Mouse (Mus musculus) MEL (cell line): ENCODE results near the gene Bcas3. TPM values are rescaled to one million over a fixed set of nuclear protein-coding genes. Genes with fewer than 3 reads are reported as not detected.
A peak's percentile ranks its signal among the peaks of the same experiment; 100 is the strongest.

ENCODE experiments used
- DNase-seq: peaks from one replicate; pipeline ENCODE4 v3.0.0; 2011; ENCODE audit warnings: low read depth, low spot score
- H3K27ac ChIP-seq: 2 replicates; pipeline ENCODE4 v1.5.1; 2012; ENCODE audit warnings: low read depth, mild to moderate bottlenecking, control low read depth, low read length, moderate library complexity; ENCODE audit not compliant: control insufficient read depth
- H3K27me3 ChIP-seq, 2 experiments: fragments of 150-350 bp in 1 of 2; sonication (generic) in 1 of 2; 2 replicates each; pipeline ENCODE4 v1.6.1; 2012; ENCODE audit warnings: low read length in 2 of 2, mild to moderate bottlenecking in 2 of 2, improper control_type of control experiment in 1 of 2, moderate library complexity in 1 of 2; ENCODE audit not compliant: insufficient read depth in 2 of 2, control insufficient read depth in 1 of 2
- H3K36me3 ChIP-seq, 2 experiments: 2 replicates each; pipeline ENCODE4 v1.6.1; 2012 to 2014; ENCODE audit warnings: low read length in 2 of 2, improper control_type of control experiment in 1 of 2, inconsistent platforms in 1 of 2, mild to moderate bottlenecking in 1 of 2; ENCODE audit not compliant: insufficient read depth in 2 of 2, control insufficient read depth in 1 of 2
- H3K4me1 ChIP-seq, 2 experiments: fragments of 150-350 bp in 1 of 2; sonication (generic) in 1 of 2; 2 replicates each; pipeline ENCODE4 v1.6.1; 2012; ENCODE audit warnings: low read length in 2 of 2, improper control_type of control experiment in 1 of 2, mild to moderate bottlenecking in 1 of 2; ENCODE audit not compliant: insufficient read depth in 2 of 2, control insufficient read depth in 1 of 2
- H3K4me3 ChIP-seq, 2 experiments: fragments of 150-350 bp in 1 of 2; sonication (generic) in 1 of 2; 2 replicates each; pipeline ENCODE4 v1.5.1; 2012; ENCODE audit warnings: low read depth in 2 of 2, low read length in 2 of 2, mild to moderate bottlenecking in 2 of 2, moderate library complexity in 2 of 2, control low read depth in 1 of 2, improper control_type of control experiment in 1 of 2; ENCODE audit not compliant: control insufficient read depth in 1 of 2, insufficient read depth in 1 of 2
- H3K79me2 ChIP-seq: 2 replicates; pipeline ENCODE4 v1.6.1; 2012; ENCODE audit warnings: mild to moderate bottlenecking, low read length, moderate library complexity; ENCODE audit not compliant: control insufficient read depth, poor library complexity, insufficient read depth
- H3K9ac ChIP-seq: 2 replicates; pipeline ENCODE4 v1.6.1; 2012; ENCODE audit warnings: low read depth, mild to moderate bottlenecking, control low read depth, low read length, moderate library complexity; ENCODE audit not compliant: control insufficient read depth, poor library complexity, severe bottlenecking
- H3K9me3 ChIP-seq: fragments of 150-350 bp; sonication (generic); replicated peaks from 2 replicates; pipeline ENCODE4 v1.6.1; 2012; ENCODE audit warnings: mild to moderate bottlenecking, low read length, improper control_type of control experiment, moderate library complexity; ENCODE audit not compliant: insufficient read depth
- BHLHE40 ChIP-seq: IDR thresholded peaks from 2 replicates; pipeline ENCODE4 v1.6.1; 2012; ENCODE audit warnings: low read depth, mild to moderate bottlenecking, inconsistent platforms, low read length, improper control_type of control experiment, borderline replicate concordance
- CHD1 ChIP-seq: IDR thresholded peaks from 2 replicates; pipeline ENCODE4 v1.6.1; 2012; ENCODE audit warnings: low read depth, mild to moderate bottlenecking, inconsistent platforms, low read length, improper control_type of control experiment
- CHD2 ChIP-seq: IDR thresholded peaks from 2 replicates; pipeline ENCODE4 v1.6.1; 2011; ENCODE audit warnings: low read length, improper control_type of control experiment
- CTCF ChIP-seq, 3 experiments: IDR thresholded peaks in 2 of 3; conservative IDR thresholded peaks in 1 of 3; 2 replicates each; pipeline ENCODE4 v1.5.1; 2011 to 2012; ENCODE audit warnings: low read length in 3 of 3, low read depth in 2 of 3, mild to moderate bottlenecking in 2 of 3, improper control_type of control experiment in 1 of 3, inconsistent platforms in 1 of 3, mixed read lengths in 1 of 3, moderate library complexity in 1 of 3; ENCODE audit not compliant: control insufficient read depth in 1 of 3, insufficient read depth in 1 of 3, poor library complexity in 1 of 3, severe bottlenecking in 1 of 3
- E2F4 ChIP-seq: IDR thresholded peaks from 2 replicates; pipeline ENCODE4 v1.6.1; 2011; ENCODE audit warnings: low read depth, low read length, improper control_type of control experiment, borderline replicate concordance
- EP300 ChIP-seq, 2 experiments: IDR thresholded peaks; 2 replicates each; pipeline ENCODE4 v1.6.1; 2011; ENCODE audit warnings: improper control_type of control experiment in 2 of 2, low read length in 2 of 2, low read depth in 1 of 2, mild to moderate bottlenecking in 1 of 2
- ETS1 ChIP-seq: IDR thresholded peaks from 2 replicates; pipeline ENCODE4 v1.6.1; 2012; ENCODE audit warnings: low read depth, mild to moderate bottlenecking, inconsistent platforms, low read length, improper control_type of control experiment, moderate library complexity
- GATA1 ChIP-seq: IDR thresholded peaks from 2 replicates; pipeline ENCODE4 v1.6.1; 2011; ENCODE audit warnings: low read depth, low read length, improper control_type of control experiment
- HCFC1 ChIP-seq: IDR thresholded peaks from 2 replicates; pipeline ENCODE4 v1.6.1; 2012; ENCODE audit warnings: low read depth, mild to moderate bottlenecking, inconsistent platforms, low read length, improper control_type of control experiment, moderate library complexity
- KAT2A ChIP-seq: conservative IDR thresholded peaks from 2 replicates; pipeline ENCODE4 v1.6.1; 2012; ENCODE audit warnings: low read depth, low read length, improper control_type of control experiment, inconsistent platforms
- MAFK ChIP-seq: IDR thresholded peaks from 2 replicates; pipeline ENCODE4 v1.6.1; 2011; ENCODE audit warnings: low read depth, mild to moderate bottlenecking, low read length, improper control_type of control experiment, borderline replicate concordance
- MAX ChIP-seq: IDR thresholded peaks from 2 replicates; pipeline ENCODE4 v1.6.1; 2011; ENCODE audit warnings: low read length, improper control_type of control experiment
- MEF2A ChIP-seq: IDR thresholded peaks from 2 replicates; pipeline ENCODE4 v1.6.1; 2014; ENCODE audit warnings: low read depth, mild to moderate bottlenecking, inconsistent platforms, low read length, improper control_type of control experiment; ENCODE audit not compliant: poor library complexity, insufficient replicate concordance, severe bottlenecking; ENCODE audit errors: extremely low read depth
- MXI1 ChIP-seq: IDR thresholded peaks from 2 replicates; pipeline ENCODE4 v1.6.1; 2011; ENCODE audit warnings: mild to moderate bottlenecking, low read depth, low read length, improper control_type of control experiment
- MYC ChIP-seq: IDR thresholded peaks from 2 replicates; pipeline ENCODE4 v1.6.1; 2011; ENCODE audit warnings: low read depth, mild to moderate bottlenecking, low read length, improper control_type of control experiment, moderate library complexity
- NELFE ChIP-seq: IDR thresholded peaks from 2 replicates; pipeline ENCODE4 v1.6.1; 2011; ENCODE audit warnings: low read depth, low read length, improper control_type of control experiment
- POLR2AphosphoS2 ChIP-seq: IDR thresholded peaks from 2 replicates; pipeline ENCODE4 v1.6.1; 2011; ENCODE audit warnings: low read length, improper control_type of control experiment
- RCOR1 ChIP-seq: IDR thresholded peaks from 2 replicates; pipeline ENCODE4 v1.6.1; 2012; ENCODE audit warnings: low read depth, mild to moderate bottlenecking, inconsistent platforms, low read length, improper control_type of control experiment
- SIN3A ChIP-seq: IDR thresholded peaks from 2 replicates; pipeline ENCODE4 v1.6.1; 2012; ENCODE audit warnings: low read length, improper control_type of control experiment, inconsistent platforms
- TBP ChIP-seq: IDR thresholded peaks from 2 replicates; pipeline ENCODE4 v1.8.0; 2011; ENCODE audit warnings: low read depth, low read length, improper control_type of control experiment
- USF1 ChIP-seq: IDR thresholded peaks from 2 replicates; pipeline ENCODE4 v1.6.1; 2014; ENCODE audit warnings: low read depth, mild to moderate bottlenecking, inconsistent platforms, low read length, improper control_type of control experiment, moderate library complexity
- USF2 ChIP-seq, 2 experiments: IDR thresholded peaks; 2 replicates each; pipeline ENCODE4 v1.6.1; 2011 to 2012; ENCODE audit warnings: improper control_type of control experiment in 2 of 2, low read length in 2 of 2, borderline replicate concordance in 1 of 2, inconsistent platforms in 1 of 2, low read depth in 1 of 2, mild to moderate bottlenecking in 1 of 2; ENCODE audit not compliant: insufficient read depth in 1 of 2
- ZKSCAN1 ChIP-seq: IDR thresholded peaks from 2 replicates; pipeline ENCODE4 v1.6.1; 2012; ENCODE audit warnings: low read depth, mild to moderate bottlenecking, inconsistent platforms, low read length, improper control_type of control experiment, moderate library complexity
- polyA plus RNA-seq, 2 experiments: library from polyadenylated mRNA; stranded (reverse) in 1 of 2; unstranded in 1 of 2; fragments of >175 nt in 1 of 2; fragments of >200 nt in 1 of 2; gene quantifications; 2 replicates each; pipeline versions ENCODE4 v1.2.1 to v1.2.4; 2012; ENCODE audit warnings: low replicate concordance in 2 of 2, low read depth in 1 of 2; ENCODE audit not compliant: insufficient read length in 2 of 2, insufficient read depth in 1 of 2, missing spikeins in 1 of 2
- total RNA-seq: library from RNA; depleted of rRNA; stranded (reverse); fragments of 300-350 nt; gene quantifications from 2 replicates; pipeline ENCODE4 v1.2.3, GENCODE M21; 2012

Bcas3 gene
- total and polyA plus RNA-seq, 3 experiments: 8.6 to 14.7 TPM; not detected in 1

DNA sequence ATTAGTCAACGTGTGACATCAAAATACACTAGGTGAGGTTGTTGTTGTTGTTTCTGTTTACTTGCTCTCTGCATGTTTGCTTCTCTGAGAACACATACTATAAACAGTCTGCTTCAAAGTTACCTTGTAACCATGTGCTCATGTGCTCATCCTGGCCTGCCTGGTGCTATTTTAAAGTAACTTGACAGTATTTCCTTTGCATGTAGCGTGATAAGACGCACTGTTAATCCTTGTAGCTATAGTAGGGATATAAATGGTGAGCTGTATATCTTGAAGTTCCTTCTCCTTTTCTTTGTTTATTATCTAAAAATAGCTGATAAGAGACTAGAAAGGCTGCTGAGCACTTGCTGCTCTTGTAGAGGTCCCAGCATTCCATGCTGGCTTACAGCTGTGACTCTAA, 219.6 kb downstream of the Bcas3 start:
- peak overlapping the region; percentile 34; the same call in 1 of the 2 replicates for H3K27ac ChIP-seq
- no peak overlapping the region for H3K9ac ChIP-seq
- H3K36me3 ChIP-seq: peaks cover 0 to 18% of the 10 kb centered on the region in 2 experiments; a peak in 2 of 4 replicates
- no peaks in the 10 kb centered on the region for H3K9me3 ChIP-seq
- DNase-seq: peak; percentile 62
- TF ChIP-seq HCFC1 (0 out of 2 replicates have a peak, but pooled peaks have one; percentile 36), MAX (peak; percentile 86), NELFE (no peak), GATA1 (peak; percentile 79), USF2 (IDR thresholded peaks at IDR 0.05; ENCODE audit: borderline replicate concordance in 1 of 2, insufficient read depth in 1 of 2, low read depth in 1 of 2, low read length in 2 of 2) (no peak), USF1 (peak; percentile 23; the same call in 1 of the 2 replicates), EP300 (IDR thresholded peaks at IDR 0.05; ENCODE audit: low read depth in 1 of 2, low read length in 2 of 2) (peak; percentile 59 to 80; a peak in 3 of 4 replicates), ETS1 (peak; percentile 81), BHLHE40 (peak; percentile 43; the same call in 1 of the 2 replicates), CHD1 (no peak), MYC (peak; percentile 84), RCOR1 (0 out of 2 replicates have a peak, but pooled peaks have one; percentile 26), MEF2A (peak; percentile 87; the same call in 1 of the 2 replicates), KAT2A (no peak), MXI1 (peak; percentile 89), POLR2AphosphoS2 (no peak), SIN3A (peak; percentile 76)
- H3K79me2 ChIP-seq: no peaks in the 10 kb centered on the region
- peaks cover 14 to 21% of the 10 kb centered on the region in 2 experiments for H3K4me1 ChIP-seq
- no peak overlapping the region for H3K4me3 ChIP-seq
- no peaks in the 10 kb centered on the region for H3K27me3 ChIP-seq

DNA sequence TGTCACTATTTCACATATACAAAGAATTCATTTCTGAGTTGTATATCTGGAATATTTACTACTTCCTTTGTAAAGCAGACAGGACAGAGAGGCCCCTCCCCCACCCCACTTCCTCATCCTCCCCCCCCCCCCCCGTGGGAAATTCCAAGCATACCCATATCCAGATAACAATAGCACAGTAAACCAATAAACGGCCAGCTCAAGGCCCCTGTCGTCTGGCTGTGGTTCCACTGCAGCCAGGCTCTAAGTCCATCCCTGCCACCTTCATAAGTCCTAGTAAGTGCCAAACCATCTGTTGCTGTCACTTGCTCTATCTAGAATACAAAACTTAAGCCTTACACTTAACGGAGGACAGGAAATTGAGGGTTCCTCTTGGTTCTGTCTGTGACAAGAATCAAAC, 221.5 kb downstream of the Bcas3 start:
- peaks cover 14 to 21% of the 10 kb centered on the region in 2 experiments for H3K4me1 ChIP-seq
- H3K79me2 ChIP-seq: no peaks in the 10 kb centered on the region
- TF ChIP-seq GATA1 (no peak), E2F4 (no peak), USF1 (no peak), ZKSCAN1 (no peak), KAT2A (no peak), MXI1 (no peak), CTCF (IDR thresholded peaks at IDR 0.05 in 2 of 3, conservative IDR thresholded peaks at IDR 0.05 in 1 of 3; ENCODE audit: control insufficient read depth in 1 of 3, insufficient read depth in 1 of 3, low read depth in 2 of 3, low read length in 3 of 3, poor library complexity in 1 of 3, severe bottlenecking in 1 of 3) (no peak), BHLHE40 (no peak), TBP (no peak), EP300 (IDR thresholded peaks at IDR 0.05; ENCODE audit: low read depth in 1 of 2, low read length in 2 of 2) (no peak), MAFK (no peak), CHD2 (no peak), HCFC1 (no peak)
- no peak overlapping the region for H3K4me3 ChIP-seq
- no peak overlapping the region for H3K27ac ChIP-seq
- DNase-seq: peak; percentile 24
- peaks cover 0 to 18% of the 10 kb centered on the region in 2 experiments; a peak in 2 of 4 replicates for H3K36me3 ChIP-seq
- no peaks in the 10 kb centered on the region for H3K9me3 ChIP-seq
- no peak overlapping the region for H3K9ac ChIP-seq
- H3K27me3 ChIP-seq: no peaks in the 10 kb centered on the region
